Mouse (Mus musculus): Measurements from ENCODE around the gene Nfe2l3. TPM values are rescaled to one million over a fixed set of nuclear protein-coding genes. Genes with fewer than 3 reads are reported as not detected.

The Nfe2l3 gene
- total RNA-seq, 1 experiment = 1.4 TPM

DNA sequence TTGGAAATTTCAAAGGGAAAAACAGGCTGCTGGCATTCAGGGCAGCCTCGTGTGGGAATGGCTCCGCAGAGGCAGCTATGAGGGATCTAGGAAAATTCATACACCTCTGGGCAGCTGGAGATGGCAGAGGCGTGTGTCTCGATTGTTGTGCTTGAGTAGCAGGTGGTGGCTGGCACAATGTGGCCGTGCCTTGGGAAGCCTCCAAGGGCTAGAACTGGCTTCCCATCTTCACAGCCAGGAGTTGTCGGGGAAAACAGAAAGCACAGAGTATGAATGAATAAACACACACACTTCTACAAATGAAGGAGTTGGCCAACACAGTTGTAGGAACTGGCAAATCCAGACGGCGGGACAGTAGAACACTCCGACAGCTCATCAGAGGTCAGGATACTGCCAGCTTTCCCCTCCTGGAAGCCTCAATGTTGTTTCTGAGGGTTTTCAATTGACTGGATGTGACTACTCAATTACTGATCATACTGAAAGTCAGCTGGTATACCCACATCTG lies 6.4 kb downstream of the Nfe2l3 start:
- Histone ChIP-seq H3K9ac (ENCODE audit: insufficient read depth, low read depth, low read length, poor library complexity, severe bottlenecking) (no peak overlapping the region), H3K4me1 (ENCODE audit: control insufficient read depth in 2 of 2, insufficient read depth in 2 of 2, low read length in 2 of 2, poor library complexity in 1 of 2) (peaks cover 6% of the 10 kb centered on the region in 2 experiments; a peak in 2 of 4 replicates), H3K36me3 (ENCODE audit: control insufficient read depth, insufficient read depth, low read length, poor library complexity, severe bottlenecking) (no peaks in the 10 kb centered on the region), H3K27ac (ENCODE audit: insufficient read depth, low read depth, low read length, poor library complexity, severe bottlenecking) (no peak overlapping the region), H3K4me3 (ENCODE audit: insufficient read depth in 1 of 2, low read depth in 1 of 2, low read length in 2 of 2, poor library complexity in 1 of 2, severe bottlenecking in 1 of 2) (no peak overlapping the region), H3K9me3 (ENCODE audit: control insufficient read depth, insufficient read depth, low read depth, low read length) (no peaks in the 10 kb centered on the region)
- TF ChIP-seq CHD2 (IDR thresholded peaks at IDR 0.05; ENCODE audit: low read depth, low read length) (no peak), ZNF384 (IDR thresholded peaks at IDR 0.05; ENCODE audit: low read depth, low read length) (no peak), ZC3H11A (IDR thresholded peaks at IDR 0.05; ENCODE audit: borderline replicate concordance, low read depth, low read length) (no peak), MAFK (IDR thresholded peaks at IDR 0.05; ENCODE audit: insufficient read depth, low read depth, low read length) (no peak), HCFC1 (IDR thresholded peaks at IDR 0.05; ENCODE audit: borderline replicate concordance, insufficient read depth, low read length) (no peak)
- in situ Hi-C loops (cut with MboI; ENCODE audit: low sequenced_read_pairs in 2 of 2, unreplicated experiment in 2 of 2) = no loop called here
- DNase-seq (ENCODE audit: low read depth, low spot score) = no peak

DNA sequence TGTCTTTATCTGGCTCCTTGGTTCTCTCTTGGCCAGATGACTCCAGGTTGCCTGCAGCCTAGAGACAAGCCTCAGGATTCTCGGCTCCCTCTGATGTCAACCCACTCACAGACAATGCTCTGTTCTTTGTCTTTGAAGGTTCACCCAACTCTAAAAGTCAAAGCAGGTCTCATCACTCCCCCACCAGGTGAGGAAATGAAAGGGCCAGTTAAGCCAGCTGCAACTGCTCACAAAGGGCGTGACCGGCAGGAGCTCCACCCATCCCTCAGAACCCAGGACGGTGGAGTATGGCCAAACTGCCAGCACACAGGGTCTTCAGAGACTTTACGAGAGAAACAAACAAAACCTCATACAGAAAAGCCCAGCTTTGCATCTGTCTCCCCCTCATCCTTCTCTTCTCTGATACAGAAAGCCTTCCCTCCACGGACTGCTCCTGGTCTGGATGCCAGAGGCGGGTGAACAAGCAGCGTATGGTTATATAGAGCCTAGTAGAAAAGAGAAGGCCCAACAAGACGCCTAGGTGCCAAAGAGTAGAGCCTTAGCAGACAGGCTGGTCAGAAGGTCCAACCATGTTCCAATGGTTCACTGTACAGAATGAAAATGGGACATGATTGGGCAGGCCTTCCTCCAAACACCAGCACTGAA lies 9.8 kb downstream of the Nfe2l3 start:
- in situ Hi-C loops (cut with MboI; ENCODE audit: low sequenced_read_pairs in 2 of 2, unreplicated experiment in 2 of 2) = no loop called here
- DNase-seq (ENCODE audit: low read depth, low spot score) = peak; percentile 69
- no peak overlapping the region for H3K4me3 ChIP-seq (ENCODE audit: insufficient read depth in 1 of 2, low read depth in 1 of 2, low read length in 2 of 2, poor library complexity in 1 of 2, severe bottlenecking in 1 of 2)
- no peak overlapping the region for H3K27ac ChIP-seq (ENCODE audit: insufficient read depth, low read depth, low read length, poor library complexity, severe bottlenecking)
- 0 out of 4 replicates have a peak, but pooled peaks cover 2% of the 10 kb centered on the region in 2 experiments for H3K4me1 ChIP-seq (ENCODE audit: control insufficient read depth in 2 of 2, insufficient read depth in 2 of 2, low read length in 2 of 2, poor library complexity in 1 of 2)
- no peaks in the 10 kb centered on the region for H3K36me3 ChIP-seq (ENCODE audit: control insufficient read depth, insufficient read depth, low read length, poor library complexity, severe bottlenecking)
- H3K9me3 ChIP-seq (ENCODE audit: control insufficient read depth, insufficient read depth, low read depth, low read length) = no peaks in the 10 kb centered on the region
- no peak overlapping the region for H3K9ac ChIP-seq (ENCODE audit: insufficient read depth, low read depth, low read length, poor library complexity, severe bottlenecking)
- TF ChIP-seq ZNF384 (IDR thresholded peaks at IDR 0.05; ENCODE audit: low read depth, low read length) = no peak
- TF ChIP-seq CHD2 (IDR thresholded peaks at IDR 0.05; ENCODE audit: low read depth, low read length) = no peak
- no peak for TF ChIP-seq ZC3H11A (IDR thresholded peaks at IDR 0.05; ENCODE audit: borderline replicate concordance, low read depth, low read length)
- TF ChIP-seq HCFC1 (IDR thresholded peaks at IDR 0.05; ENCODE audit: borderline replicate concordance, insufficient read depth, low read length) = no peak
- no peak for TF ChIP-seq MAFK (IDR thresholded peaks at IDR 0.05; ENCODE audit: insufficient read depth, low read depth, low read length)

GRCm38 (mm10) chr6:51452927-51453503 lies 20.5 kb downstream of the Nfe2l3 start:
- in situ Hi-C loops (cut with MboI; ENCODE audit: low sequenced_read_pairs in 2 of 2, unreplicated experiment in 2 of 2) = no loop called here
- Histone ChIP-seq H3K27ac (ENCODE audit: insufficient read depth, low read depth, low read length, poor library complexity, severe bottlenecking) (no peak overlapping the region), H3K9ac (ENCODE audit: insufficient read depth, low read depth, low read length, poor library complexity, severe bottlenecking) (no peak overlapping the region), H3K36me3 (ENCODE audit: control insufficient read depth, insufficient read depth, low read length, poor library complexity, severe bottlenecking) (no peaks in the 10 kb centered on the region), H3K4me1 (ENCODE audit: control insufficient read depth in 2 of 2, insufficient read depth in 2 of 2, low read length in 2 of 2, poor library complexity in 1 of 2) (no peaks in the 10 kb centered on the region), H3K9me3 (ENCODE audit: control insufficient read depth, insufficient read depth, low read depth, low read length) (no peaks in the 10 kb centered on the region), H3K4me3 (ENCODE audit: insufficient read depth in 1 of 2, low read depth in 1 of 2, low read length in 2 of 2, poor library complexity in 1 of 2, severe bottlenecking in 1 of 2) (no peak overlapping the region)
- DNase-seq (ENCODE audit: low read depth, low spot score) = no peak
- TF ChIP-seq ZC3H11A (IDR thresholded peaks at IDR 0.05; ENCODE audit: borderline replicate concordance, low read depth, low read length) (no peak), MAFK (IDR thresholded peaks at IDR 0.05; ENCODE audit: insufficient read depth, low read depth, low read length) (no peak), ZNF384 (IDR thresholded peaks at IDR 0.05; ENCODE audit: low read depth, low read length) (no peak), CHD2 (IDR thresholded peaks at IDR 0.05; ENCODE audit: low read depth, low read length) (no peak), HCFC1 (IDR thresholded peaks at IDR 0.05; ENCODE audit: borderline replicate concordance, insufficient read depth, low read length) (no peak)

DNA sequence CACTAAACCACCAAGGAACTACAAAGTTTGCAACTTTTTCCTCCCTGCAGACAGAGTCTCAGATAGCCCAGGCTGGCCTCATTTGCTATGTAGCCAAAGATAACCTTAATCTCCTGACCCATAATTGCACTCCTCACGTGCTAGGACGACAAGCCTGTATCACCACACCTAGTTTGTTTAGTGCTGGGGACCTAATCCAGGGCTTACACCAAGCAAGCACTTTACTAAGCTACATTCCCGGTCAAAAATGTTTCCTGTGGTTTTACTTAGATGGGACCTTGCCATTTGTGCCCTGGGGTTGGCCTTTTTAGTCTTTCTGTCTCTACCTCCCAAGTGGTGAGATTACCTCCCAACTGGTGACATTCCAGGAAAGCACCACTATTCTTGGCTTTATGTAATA lies 22.5 kb downstream of the Nfe2l3 start:
- Histone ChIP-seq H3K9me3 (ENCODE audit: control insufficient read depth, insufficient read depth, low read depth, low read length) (no peaks in the 10 kb centered on the region), H3K9ac (ENCODE audit: insufficient read depth, low read depth, low read length, poor library complexity, severe bottlenecking) (no peak overlapping the region), H3K36me3 (ENCODE audit: control insufficient read depth, insufficient read depth, low read length, poor library complexity, severe bottlenecking) (no peaks in the 10 kb centered on the region; the same call in 1 of the 2 replicates), H3K4me1 (ENCODE audit: control insufficient read depth in 2 of 2, insufficient read depth in 2 of 2, low read length in 2 of 2, poor library complexity in 1 of 2) (no peaks in the 10 kb centered on the region), H3K27ac (ENCODE audit: insufficient read depth, low read depth, low read length, poor library complexity, severe bottlenecking) (no peak overlapping the region), H3K4me3 (ENCODE audit: insufficient read depth in 1 of 2, low read depth in 1 of 2, low read length in 2 of 2, poor library complexity in 1 of 2, severe bottlenecking in 1 of 2) (no peak overlapping the region)
- no peak for DNase-seq (ENCODE audit: low read depth, low spot score)
- in situ Hi-C loops (cut with MboI; ENCODE audit: low sequenced_read_pairs in 2 of 2, unreplicated experiment in 2 of 2) = no loop called here
- TF ChIP-seq ZC3H11A (IDR thresholded peaks at IDR 0.05; ENCODE audit: borderline replicate concordance, low read depth, low read length) (no peak), MAFK (IDR thresholded peaks at IDR 0.05; ENCODE audit: insufficient read depth, low read depth, low read length) (no peak), ZNF384 (IDR thresholded peaks at IDR 0.05; ENCODE audit: low read depth, low read length) (no peak), HCFC1 (IDR thresholded peaks at IDR 0.05; ENCODE audit: borderline replicate concordance, insufficient read depth, low read length) (no peak), CHD2 (IDR thresholded peaks at IDR 0.05; ENCODE audit: low read depth, low read length) (no peak)

All from ES-E14 (cell line).